Mouse (Mus musculus) NIH3T3 (cell line): Measurements from ENCODE around the gene Ufsp1.

Source experiments
- DNase-seq: peaks from one replicate; pipeline ENCODE4 v3.0.0-alpha.2; 2012; ENCODE audit warnings: low read depth

The Ufsp1 gene

DNA sequence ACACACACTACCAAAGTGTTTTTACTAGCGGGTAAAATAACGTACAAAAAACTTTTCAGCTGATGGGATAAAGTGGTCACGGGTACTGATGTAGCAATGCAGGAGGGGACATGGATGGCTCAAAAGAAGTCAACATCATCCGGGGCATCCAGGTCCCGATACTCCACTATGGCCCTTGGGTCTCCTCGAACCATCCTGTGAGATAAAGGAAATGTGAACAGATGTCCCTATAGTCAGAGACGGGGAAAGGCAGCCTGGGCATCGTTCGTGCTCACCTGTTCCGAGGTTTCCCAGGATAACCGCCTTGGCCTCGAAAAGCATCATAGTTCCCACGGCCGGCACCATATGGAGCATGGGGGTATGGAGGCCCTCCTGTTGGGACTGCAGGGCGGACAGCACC is 1.3 kb downstream of the Ufsp1 start:
- DNase-seq = no peak

- no peak for DNase-seq
These were observed 2.7 kb downstream of the Ufsp1 start for GRCm38 (mm10) chr5:137297126-137297525.

GRCm38 (mm10) chr5:137299240-137299639 is 4.8 kb downstream of the Ufsp1 start:
- no peak for DNase-seq

DNA sequence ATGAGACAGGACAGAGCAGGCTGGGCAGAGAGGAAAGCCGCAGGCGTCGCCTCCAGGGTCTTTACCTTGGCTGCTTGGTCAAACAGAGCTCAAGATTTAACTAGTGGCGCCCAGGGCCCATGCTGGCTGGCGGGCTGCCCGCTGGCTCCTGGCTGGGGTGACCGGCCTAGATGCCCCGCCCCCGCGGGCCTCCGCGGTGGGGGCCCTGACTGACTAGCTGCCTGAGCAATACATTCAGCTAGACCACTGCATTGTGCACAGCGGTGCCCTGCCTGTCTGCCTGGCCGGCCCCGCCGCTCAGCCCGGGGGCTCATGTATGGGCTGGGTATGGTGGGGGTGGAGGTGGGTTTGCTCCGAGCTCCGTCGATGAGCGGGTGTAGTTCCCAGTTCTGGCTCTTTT is 6.8 kb downstream of the Ufsp1 start:
- DNase-seq = peak; percentile 15

DNA sequence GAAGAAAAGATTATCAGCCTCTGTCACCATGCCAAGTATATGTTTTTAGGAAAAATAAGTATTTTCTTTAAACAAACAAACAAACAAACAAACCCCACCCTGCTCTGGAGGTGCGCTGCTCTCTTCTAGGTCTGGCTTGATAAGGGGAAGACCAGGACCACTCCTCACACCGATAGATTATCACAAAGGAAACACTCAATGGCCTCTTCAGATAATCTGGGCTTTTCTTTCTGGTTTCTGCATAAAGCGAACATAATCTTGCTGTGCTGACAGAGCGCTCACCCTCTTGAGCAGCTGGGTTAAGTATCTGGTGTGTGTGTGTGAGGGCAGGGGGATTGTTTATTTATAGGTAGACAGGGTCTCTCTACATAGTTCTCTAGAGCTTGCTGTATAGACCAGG is 9.2 kb downstream of the Ufsp1 start:
- no peak for DNase-seq

DNA sequence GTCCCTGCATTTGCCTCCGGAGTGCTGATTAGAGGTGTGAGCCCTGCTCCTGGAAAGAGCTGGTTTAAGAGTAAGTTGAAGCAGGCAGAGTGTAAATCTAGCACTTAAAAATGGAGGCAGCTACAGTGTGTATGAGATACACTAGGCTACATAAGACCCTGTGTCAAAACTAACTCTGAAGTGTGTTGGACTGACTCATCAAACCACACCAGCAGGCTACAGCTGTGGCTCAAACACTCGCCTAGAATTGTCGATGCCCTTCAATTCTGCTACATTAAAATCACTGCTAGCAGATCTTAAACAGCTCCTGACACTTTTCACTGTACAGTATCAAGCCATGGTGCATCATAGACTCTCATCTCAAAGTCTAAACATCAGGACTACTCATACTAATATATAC is 9.7 kb downstream of the Ufsp1 start:
- DNase-seq = peak; percentile 30

GRCm38 (mm10) chr5:137304816-137305215 is 10.4 kb downstream of the Ufsp1 start:
- no peak for DNase-seq

DNA sequence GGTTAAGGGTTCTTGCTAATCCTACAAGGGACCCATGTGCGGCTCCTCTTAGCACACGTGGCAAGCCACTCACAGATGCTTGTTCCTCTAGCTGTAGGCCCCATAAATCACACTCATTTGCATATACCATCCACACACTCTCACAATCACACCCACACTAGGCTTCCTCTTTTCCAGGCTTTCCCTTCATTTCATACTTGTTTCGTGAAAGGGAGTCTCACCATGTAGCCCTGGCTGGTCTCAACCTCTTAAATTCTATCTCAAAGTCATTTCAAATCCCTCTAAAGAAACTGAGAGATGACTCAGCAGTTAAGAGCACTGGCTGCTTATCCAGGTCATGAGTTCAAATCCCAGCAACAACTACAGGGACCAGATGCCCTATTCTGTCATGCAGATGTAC is 11.4 kb downstream of the Ufsp1 start:
- DNase-seq = peak; percentile 12

GRCm38 (mm10) chr5:137306439-137307005 is 12.1 kb downstream of the Ufsp1 start:
- DNase-seq = peak; percentile 32

DNA sequence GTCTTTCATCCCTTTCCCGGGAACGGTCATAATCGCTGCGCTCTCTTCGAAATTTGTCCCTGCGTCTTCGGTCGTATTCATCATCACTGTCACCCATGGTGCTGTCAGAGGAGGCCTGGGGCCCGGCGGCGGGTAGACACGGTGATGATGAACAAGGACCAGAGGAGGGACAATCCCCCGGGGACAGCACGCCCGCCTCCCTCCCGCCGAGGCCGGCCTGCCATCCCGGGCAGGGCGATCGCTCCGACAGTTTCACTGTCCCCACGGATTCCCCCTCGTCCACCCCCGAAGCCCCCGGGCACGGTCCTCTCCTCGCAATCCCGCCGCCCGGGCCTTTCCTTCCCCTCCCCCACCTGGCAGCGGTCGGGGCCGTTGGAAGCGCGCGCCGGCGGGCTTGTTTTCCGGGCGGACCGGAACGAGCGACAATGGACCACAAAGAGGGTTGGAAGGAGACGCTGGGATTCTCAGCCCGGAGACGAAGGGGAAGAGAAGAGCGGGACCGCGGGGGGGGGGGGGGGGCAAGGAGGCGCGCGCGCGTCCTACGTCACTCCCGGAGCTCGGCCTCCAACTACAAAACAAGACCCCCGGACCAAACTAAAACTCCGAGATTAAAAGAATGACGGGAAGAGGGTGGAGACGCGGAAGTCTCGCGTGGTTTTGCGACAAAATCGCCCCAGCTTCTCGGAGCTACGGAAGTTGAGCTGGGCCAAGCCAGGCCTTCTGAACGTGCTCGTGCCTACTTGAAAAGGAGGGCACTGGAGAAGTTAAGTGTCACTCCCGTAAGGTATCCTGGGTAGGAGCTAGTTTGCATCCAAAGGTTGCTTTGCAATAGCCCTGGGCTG is 12.9 kb downstream of the Ufsp1 start, which contains the start of gene Srrt:
TSS of gene Srrt (minus strand) at position 604 of the 842 bp plus-strand sequence.
- DNase-seq = peak; percentile 98

DNA sequence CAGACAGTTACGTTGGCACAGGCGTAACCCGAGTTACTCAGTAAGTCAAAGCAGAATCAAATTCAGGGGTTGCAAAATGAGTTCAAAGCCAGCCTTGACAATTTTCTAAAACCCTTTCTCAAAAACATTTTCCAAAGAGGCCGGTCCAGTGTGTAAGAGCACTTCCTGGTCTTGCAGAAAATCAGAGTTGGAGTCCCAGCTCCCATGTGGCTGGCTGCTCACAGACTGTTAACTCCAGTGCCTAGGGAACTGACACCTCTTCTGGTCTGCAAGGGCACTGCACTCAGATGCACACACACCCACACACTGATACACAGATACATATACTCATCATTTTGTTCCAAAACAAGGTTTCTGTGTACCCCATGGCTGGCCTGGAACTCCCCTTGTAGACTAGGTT is 13.9 kb downstream of the Ufsp1 start:
- peak; percentile 45 for DNase-seq

GRCm38 (mm10) chr5:137313466-137314192 is 19.2 kb downstream of the Ufsp1 start:
- DNase-seq = peak; percentile 66

DNA sequence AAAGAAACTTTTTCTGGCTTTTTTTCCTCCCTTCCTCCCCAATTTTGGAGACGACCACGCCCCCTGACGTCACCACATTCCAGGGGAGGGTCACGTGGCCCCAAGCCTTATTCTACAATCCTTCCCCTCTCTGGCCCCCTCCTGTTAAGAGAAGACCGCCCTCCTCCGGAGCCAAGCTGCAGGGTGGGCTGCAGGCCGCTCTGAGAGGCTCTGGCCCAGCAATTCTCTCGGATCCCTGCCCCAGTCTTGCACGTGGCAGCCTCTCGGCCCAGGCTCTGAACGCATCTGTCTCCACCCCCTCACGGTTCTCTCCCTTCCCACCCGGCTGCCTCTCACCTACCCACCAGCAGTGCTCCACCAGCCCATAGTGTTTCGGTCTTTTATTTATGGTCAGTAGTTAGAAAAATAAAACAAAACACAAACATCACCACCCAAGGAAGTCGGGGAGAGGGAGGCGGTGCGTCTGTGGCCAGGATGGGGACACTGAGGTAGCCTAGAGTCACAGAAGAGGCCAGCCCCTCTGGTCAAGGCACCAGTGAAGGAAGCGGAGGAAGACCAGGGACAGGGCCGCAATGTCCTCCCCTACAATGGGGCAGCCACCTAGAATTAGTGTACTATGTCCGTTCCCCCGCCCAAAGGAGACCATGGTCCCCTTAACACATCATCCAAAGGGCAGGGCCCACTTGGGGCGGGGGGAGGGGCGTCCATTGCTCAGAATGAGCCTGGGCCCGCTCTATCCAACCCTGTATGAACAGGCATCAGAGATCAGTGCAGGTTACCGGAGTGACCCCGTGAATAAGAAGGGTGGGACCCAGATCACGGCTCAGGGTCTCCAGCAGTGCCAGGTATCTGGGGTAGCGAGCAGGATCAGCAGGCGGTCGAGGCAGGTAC is 20.0 kb downstream of the Ufsp1 start, which contains the start of gene Trip6:
TSS of gene Trip6 (minus strand) at position 212 of the 891 bp plus-strand sequence.
- DNase-seq = peak; percentile 99

- no peak for DNase-seq
These were observed 20.9 kb downstream of the Ufsp1 start for GRCm38 (mm10) chr5:137315084-137315903.

DNA sequence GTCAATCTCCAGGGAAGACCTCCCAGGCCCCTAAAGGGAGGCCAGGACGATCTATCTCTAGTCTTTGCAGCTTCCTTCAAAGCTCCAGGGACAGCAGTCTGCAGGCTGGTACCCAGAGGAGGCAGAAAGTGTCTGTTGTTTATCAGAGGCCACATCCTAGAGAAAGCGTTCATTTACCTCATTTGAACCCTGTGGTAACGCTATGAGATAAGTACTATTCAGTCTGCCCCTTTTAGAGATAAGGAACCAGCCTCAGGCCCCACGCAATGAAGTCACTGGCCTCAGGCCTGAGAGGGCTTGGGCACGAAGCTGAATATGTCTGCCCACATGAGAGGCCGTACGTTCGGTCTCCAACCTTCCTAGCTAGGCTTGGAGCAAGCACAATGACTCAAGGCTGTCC is 22.9 kb downstream of the Ufsp1 start:
- DNase-seq = no peak

DNA sequence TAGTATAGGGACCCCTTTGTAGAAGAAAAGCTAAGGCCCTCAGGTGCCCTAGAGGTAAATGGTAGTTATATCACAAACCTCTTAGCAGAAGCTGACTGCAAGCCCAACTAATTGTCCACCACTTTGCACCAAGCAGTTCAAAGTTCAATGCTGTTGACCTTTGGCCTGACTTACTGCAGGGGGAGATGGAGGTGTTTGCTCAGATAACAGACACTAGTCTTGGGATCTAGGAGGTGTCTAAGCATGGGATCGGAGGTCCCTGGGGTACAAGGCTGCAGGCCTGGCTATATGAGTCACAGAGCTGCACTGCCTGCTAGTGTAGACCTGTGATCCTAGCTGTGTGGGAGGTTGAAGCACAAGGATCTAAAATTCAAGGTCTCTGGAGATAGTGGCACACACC is 24.1 kb downstream of the Ufsp1 start:
- DNase-seq = no peak

DNA sequence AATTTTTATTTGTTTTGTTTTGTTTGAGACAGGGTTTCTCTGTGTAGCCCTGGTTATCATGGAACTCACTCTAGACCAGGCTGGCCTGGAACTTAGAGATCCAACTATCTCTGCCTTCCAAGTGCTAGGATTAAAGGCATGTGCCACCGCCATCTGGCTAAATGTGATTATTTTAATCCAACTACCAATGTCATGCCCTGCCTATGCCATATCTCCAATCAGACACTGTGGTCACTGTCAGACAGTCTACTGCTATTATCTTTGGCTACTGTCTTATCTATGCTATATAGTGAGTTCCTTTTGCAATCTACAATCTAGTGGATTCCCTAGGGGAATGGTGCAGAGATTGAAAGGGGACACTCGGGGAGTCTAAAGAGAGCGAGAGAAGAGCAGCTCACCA is 26.6 kb downstream of the Ufsp1 start:
- no peak for DNase-seq

- DNase-seq = no peak
These were observed 36.5 kb downstream of the Ufsp1 start for GRCm38 (mm10) chr5:137330910-137331309.

GRCm38 (mm10) chr5:137332857-137333511 is 38.6 kb downstream of the Ufsp1 start:
- DNase-seq = no peak

DNA sequence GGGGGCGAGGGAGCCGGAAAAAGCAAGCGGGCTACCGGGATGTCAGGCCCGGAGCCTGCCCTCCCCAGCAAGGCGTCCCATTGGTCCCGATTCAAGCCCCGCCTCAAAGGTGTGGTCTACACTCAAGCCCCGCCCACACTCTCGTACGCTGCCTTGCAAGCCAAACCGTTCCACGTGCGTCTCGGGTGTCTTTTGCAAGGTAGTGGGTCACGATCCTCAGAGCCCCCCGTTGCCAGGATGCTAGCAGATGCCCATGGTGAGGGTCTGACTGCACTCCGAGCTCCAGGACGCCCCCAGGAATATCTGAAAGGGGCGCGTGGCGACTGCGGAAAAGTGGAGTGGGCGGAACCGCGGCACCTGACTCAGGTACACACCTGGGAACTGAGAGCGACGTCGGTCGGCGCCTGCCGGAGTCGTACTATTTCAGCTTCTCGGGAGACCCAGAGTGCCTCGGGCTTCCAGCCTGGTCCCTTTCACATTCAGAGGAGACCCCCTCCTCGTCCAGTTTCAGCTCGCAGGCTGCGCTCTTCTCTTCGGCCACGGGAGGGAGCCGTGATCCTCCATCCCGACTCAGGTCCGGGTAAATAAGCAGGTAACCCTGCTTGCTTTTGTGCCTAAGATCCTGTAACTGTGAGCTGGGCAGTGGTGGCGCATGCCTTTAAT is 39.2 kb downstream of the Ufsp1 start, which contains the start of gene Slc12a9:
TSS of gene Slc12a9 (minus strand) at position 86 of the 663 bp plus-strand sequence.
- DNase-seq = peak; percentile 98
